Mouse (Mus musculus) MEL (cell line): Measurements from ENCODE around the gene Adm. TPM values are rescaled to one million over a fixed set of nuclear protein-coding genes. Genes with fewer than 3 reads are reported as not detected.

Experiments
- DNase-seq: peaks from one replicate; pipeline ENCODE4 v3.0.0; 2011; ENCODE audit warnings: low read depth, low spot score
- H3K27ac ChIP-seq: 2 replicates; pipeline ENCODE4 v1.5.1; 2012; ENCODE audit warnings: low read depth, mild to moderate bottlenecking, control low read depth, low read length, moderate library complexity; ENCODE audit not compliant: control insufficient read depth
- H3K27me3 ChIP-seq, 2 experiments: fragments of 150-350 bp in 1 of 2; sonication (generic) in 1 of 2; 2 replicates each; pipeline ENCODE4 v1.6.1; 2012; ENCODE audit warnings: low read length in 2 of 2, mild to moderate bottlenecking in 2 of 2, improper control_type of control experiment in 1 of 2, moderate library complexity in 1 of 2; ENCODE audit not compliant: insufficient read depth in 2 of 2, control insufficient read depth in 1 of 2
- H3K36me3 ChIP-seq, 2 experiments: 2 replicates each; pipeline ENCODE4 v1.6.1; 2012 to 2014; ENCODE audit warnings: low read length in 2 of 2, improper control_type of control experiment in 1 of 2, inconsistent platforms in 1 of 2, mild to moderate bottlenecking in 1 of 2; ENCODE audit not compliant: insufficient read depth in 2 of 2, control insufficient read depth in 1 of 2
- H3K4me1 ChIP-seq, 2 experiments: fragments of 150-350 bp in 1 of 2; sonication (generic) in 1 of 2; 2 replicates each; pipeline ENCODE4 v1.6.1; 2012; ENCODE audit warnings: low read length in 2 of 2, improper control_type of control experiment in 1 of 2, mild to moderate bottlenecking in 1 of 2; ENCODE audit not compliant: insufficient read depth in 2 of 2, control insufficient read depth in 1 of 2
- H3K4me3 ChIP-seq, 2 experiments: fragments of 150-350 bp in 1 of 2; sonication (generic) in 1 of 2; 2 replicates each; pipeline ENCODE4 v1.5.1; 2012; ENCODE audit warnings: low read depth in 2 of 2, low read length in 2 of 2, mild to moderate bottlenecking in 2 of 2, moderate library complexity in 2 of 2, control low read depth in 1 of 2, improper control_type of control experiment in 1 of 2; ENCODE audit not compliant: control insufficient read depth in 1 of 2, insufficient read depth in 1 of 2
- H3K79me2 ChIP-seq: 2 replicates; pipeline ENCODE4 v1.6.1; 2012; ENCODE audit warnings: mild to moderate bottlenecking, low read length, moderate library complexity; ENCODE audit not compliant: control insufficient read depth, poor library complexity, insufficient read depth
- H3K9ac ChIP-seq: 2 replicates; pipeline ENCODE4 v1.6.1; 2012; ENCODE audit warnings: low read depth, mild to moderate bottlenecking, control low read depth, low read length, moderate library complexity; ENCODE audit not compliant: control insufficient read depth, poor library complexity, severe bottlenecking
- H3K9me3 ChIP-seq: fragments of 150-350 bp; sonication (generic); replicated peaks from 2 replicates; pipeline ENCODE4 v1.6.1; 2012; ENCODE audit warnings: mild to moderate bottlenecking, low read length, improper control_type of control experiment, moderate library complexity; ENCODE audit not compliant: insufficient read depth
- CHD1 ChIP-seq: IDR thresholded peaks from 2 replicates; pipeline ENCODE4 v1.6.1; 2012; ENCODE audit warnings: low read depth, mild to moderate bottlenecking, inconsistent platforms, low read length, improper control_type of control experiment
- EP300 ChIP-seq, 2 experiments: IDR thresholded peaks; 2 replicates each; pipeline ENCODE4 v1.6.1; 2011; ENCODE audit warnings: improper control_type of control experiment in 2 of 2, low read length in 2 of 2, low read depth in 1 of 2, mild to moderate bottlenecking in 1 of 2
- ETS1 ChIP-seq: IDR thresholded peaks from 2 replicates; pipeline ENCODE4 v1.6.1; 2012; ENCODE audit warnings: low read depth, mild to moderate bottlenecking, inconsistent platforms, low read length, improper control_type of control experiment, moderate library complexity
- GATA1 ChIP-seq: IDR thresholded peaks from 2 replicates; pipeline ENCODE4 v1.6.1; 2011; ENCODE audit warnings: low read depth, low read length, improper control_type of control experiment
- KAT2A ChIP-seq: conservative IDR thresholded peaks from 2 replicates; pipeline ENCODE4 v1.6.1; 2012; ENCODE audit warnings: low read depth, low read length, improper control_type of control experiment, inconsistent platforms
- MXI1 ChIP-seq: IDR thresholded peaks from 2 replicates; pipeline ENCODE4 v1.6.1; 2011; ENCODE audit warnings: mild to moderate bottlenecking, low read depth, low read length, improper control_type of control experiment
- MYC ChIP-seq: IDR thresholded peaks from 2 replicates; pipeline ENCODE4 v1.6.1; 2011; ENCODE audit warnings: low read depth, mild to moderate bottlenecking, low read length, improper control_type of control experiment, moderate library complexity
- NELFE ChIP-seq: IDR thresholded peaks from 2 replicates; pipeline ENCODE4 v1.6.1; 2011; ENCODE audit warnings: low read depth, low read length, improper control_type of control experiment
- NRF1 ChIP-seq: IDR thresholded peaks from 2 replicates; pipeline ENCODE4 v1.6.1; 2014; ENCODE audit warnings: low read depth, mild to moderate bottlenecking, inconsistent platforms, low read length, improper control_type of control experiment, moderate library complexity; ENCODE audit not compliant: poor library complexity, insufficient read depth, severe bottlenecking
- POLR2A ChIP-seq, 2 experiments: IDR thresholded peaks; 2 replicates each; pipeline ENCODE4 v1.6.1; 2011 to 2012; ENCODE audit warnings: low read length in 2 of 2, mild to moderate bottlenecking in 2 of 2, control low read depth in 1 of 2, improper control_type of control experiment in 1 of 2, low read depth in 1 of 2, moderate library complexity in 1 of 2; ENCODE audit not compliant: control insufficient read depth in 1 of 2, insufficient read depth in 1 of 2, poor library complexity in 1 of 2
- POLR2AphosphoS5 ChIP-seq: IDR thresholded peaks from 2 replicates; pipeline ENCODE4 v1.6.1; 2012; ENCODE audit warnings: low read depth, borderline replicate concordance, mild to moderate bottlenecking, inconsistent platforms, low read length, moderate library complexity, mixed read lengths
- RAD21 ChIP-seq: IDR thresholded peaks from 2 replicates; pipeline ENCODE4 v1.6.1; 2011; ENCODE audit warnings: mild to moderate bottlenecking, low read depth, low read length, improper control_type of control experiment
- RCOR1 ChIP-seq: IDR thresholded peaks from 2 replicates; pipeline ENCODE4 v1.6.1; 2012; ENCODE audit warnings: low read depth, mild to moderate bottlenecking, inconsistent platforms, low read length, improper control_type of control experiment
- SIN3A ChIP-seq: IDR thresholded peaks from 2 replicates; pipeline ENCODE4 v1.6.1; 2012; ENCODE audit warnings: low read length, improper control_type of control experiment, inconsistent platforms
- SMC3 ChIP-seq: IDR thresholded peaks from 2 replicates; pipeline ENCODE4 v1.6.1; 2011; ENCODE audit warnings: low read depth, low read length, improper control_type of control experiment
- TBP ChIP-seq: IDR thresholded peaks from 2 replicates; pipeline ENCODE4 v1.8.0; 2011; ENCODE audit warnings: low read depth, low read length, improper control_type of control experiment
- TCF12 ChIP-seq: IDR thresholded peaks from 2 replicates; pipeline ENCODE4 v1.6.1; 2014; ENCODE audit warnings: low read depth, mild to moderate bottlenecking, inconsistent platforms, low read length, improper control_type of control experiment, moderate library complexity
- UBTF ChIP-seq: IDR thresholded peaks from 2 replicates; pipeline ENCODE4 v1.6.1; 2012; ENCODE audit warnings: low read depth, mild to moderate bottlenecking, inconsistent platforms, low read length, improper control_type of control experiment, moderate library complexity, borderline replicate concordance; ENCODE audit not compliant: insufficient read depth
- USF1 ChIP-seq: IDR thresholded peaks from 2 replicates; pipeline ENCODE4 v1.6.1; 2014; ENCODE audit warnings: low read depth, mild to moderate bottlenecking, inconsistent platforms, low read length, improper control_type of control experiment, moderate library complexity
- USF2 ChIP-seq, 2 experiments: IDR thresholded peaks; 2 replicates each; pipeline ENCODE4 v1.6.1; 2011 to 2012; ENCODE audit warnings: improper control_type of control experiment in 2 of 2, low read length in 2 of 2, borderline replicate concordance in 1 of 2, inconsistent platforms in 1 of 2, low read depth in 1 of 2, mild to moderate bottlenecking in 1 of 2; ENCODE audit not compliant: insufficient read depth in 1 of 2
- ZC3H11A ChIP-seq: IDR thresholded peaks from 2 replicates; pipeline ENCODE4 v1.6.1; 2012; ENCODE audit warnings: low read depth, mild to moderate bottlenecking, inconsistent platforms, low read length, improper control_type of control experiment
- ZKSCAN1 ChIP-seq: IDR thresholded peaks from 2 replicates; pipeline ENCODE4 v1.6.1; 2012; ENCODE audit warnings: low read depth, mild to moderate bottlenecking, inconsistent platforms, low read length, improper control_type of control experiment, moderate library complexity
- polyA plus RNA-seq, 2 experiments: library from polyadenylated mRNA; stranded (reverse) in 1 of 2; unstranded in 1 of 2; fragments of >175 nt in 1 of 2; fragments of >200 nt in 1 of 2; gene quantifications; 2 replicates each; pipeline versions ENCODE4 v1.2.1 to v1.2.4; 2012; ENCODE audit warnings: low replicate concordance in 2 of 2, low read depth in 1 of 2; ENCODE audit not compliant: insufficient read length in 2 of 2, insufficient read depth in 1 of 2, missing spikeins in 1 of 2
- total RNA-seq: library from RNA; depleted of rRNA; stranded (reverse); fragments of 300-350 nt; gene quantifications from 2 replicates; pipeline ENCODE4 v1.2.3, GENCODE M21; 2012

Adm gene
- total and polyA plus RNA-seq, 3 experiments, result not detected

DNA sequence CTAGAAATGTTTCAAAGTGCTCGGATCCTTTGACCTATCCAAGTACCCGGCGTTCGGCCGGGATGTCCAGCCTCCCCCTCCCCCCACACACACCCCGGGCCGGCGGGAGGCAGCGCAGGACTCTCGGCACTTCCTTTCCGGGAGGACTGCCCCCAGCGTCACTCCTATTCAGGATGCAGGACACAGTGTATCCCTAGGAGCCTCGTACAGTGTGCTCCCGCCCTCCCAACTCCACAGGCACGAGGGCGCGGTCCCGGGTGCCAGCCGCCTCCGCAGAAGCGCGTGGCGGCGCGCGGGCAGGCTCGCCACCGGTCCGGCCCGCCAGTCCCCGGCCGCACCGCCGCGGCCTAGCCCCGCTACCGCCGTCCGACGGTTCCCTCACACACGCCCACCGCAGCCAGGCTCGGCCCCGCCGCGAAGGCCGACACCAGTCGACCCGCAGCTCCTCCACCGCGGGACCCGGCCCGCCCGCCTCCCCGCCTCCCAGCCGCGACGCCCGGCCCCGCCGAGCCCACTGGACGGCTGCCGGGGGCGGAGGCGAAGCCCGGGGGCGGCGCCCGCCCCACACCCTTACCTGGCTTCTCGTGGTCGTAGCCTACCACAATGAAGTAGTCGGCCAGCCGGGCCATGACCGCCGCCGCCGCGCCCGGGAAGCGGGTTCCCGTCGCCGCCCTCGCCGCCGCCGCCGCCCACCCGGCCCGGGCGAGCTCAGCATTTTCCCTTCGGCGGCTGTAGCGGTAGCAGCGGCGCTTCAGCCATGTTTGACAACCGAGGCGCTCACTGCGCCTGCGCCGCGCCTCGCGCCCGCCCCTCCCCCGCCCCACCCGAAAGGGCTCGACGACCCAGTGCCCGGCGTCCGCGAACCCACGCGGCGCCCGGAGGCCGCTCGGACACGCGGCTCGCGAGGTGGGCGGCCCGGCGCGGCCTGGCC lies 13.1 kb upstream of the Adm start, which contains the start of gene Sbf2:
Sbf2 (minus strand) TSS at position 790 of the 931 bp plus-strand sequence.
- H3K36me3 ChIP-seq, result peaks cover 0 to 3% of the 10 kb centered on the region in 2 experiments; a peak in 1 of 4 replicates
- peaks cover 0 to 1% of the 10 kb centered on the region in 2 experiments; a peak in 2 of 4 replicates for H3K27me3 ChIP-seq
- peak within 1 kb of the TSS; percentile 32 for H3K27ac ChIP-seq
- no peaks in the 10 kb centered on the region; the same call in 1 of the 2 replicates for H3K79me2 ChIP-seq
- TF ChIP-seq TBP, result no peak
- no peak for TF ChIP-seq RCOR1
- no peak for TF ChIP-seq CHD1
- no peak for TF ChIP-seq ZC3H11A
- no peak for TF ChIP-seq USF2 (IDR thresholded peaks at IDR 0.05; ENCODE audit: borderline replicate concordance in 1 of 2, insufficient read depth in 1 of 2, low read depth in 1 of 2, low read length in 2 of 2)
- peak in 1 of 2 experiments; percentile 17; a peak in 1 of 4 replicates for TF ChIP-seq POLR2A (IDR thresholded peaks at IDR 0.05; ENCODE audit: control insufficient read depth in 1 of 2, insufficient read depth in 1 of 2, low read depth in 1 of 2, low read length in 2 of 2, poor library complexity in 1 of 2)
- no peak for TF ChIP-seq ETS1
- TF ChIP-seq EP300 (IDR thresholded peaks at IDR 0.05; ENCODE audit: low read depth in 1 of 2, low read length in 2 of 2), result no peak
- TF ChIP-seq KAT2A, result no peak
- no peak for TF ChIP-seq USF1
- TF ChIP-seq ZKSCAN1, result no peak
- peak; percentile 30; the same call in 1 of the 2 replicates for TF ChIP-seq NELFE
- peak; percentile 78 for TF ChIP-seq NRF1
- TF ChIP-seq POLR2AphosphoS5, result no peak
- no peak for TF ChIP-seq MYC
- no peak for TF ChIP-seq TCF12
- no peak for TF ChIP-seq RAD21
- 0 out of 2 replicates have a peak, but pooled peaks have one; percentile 25 for TF ChIP-seq MXI1
- no peak for TF ChIP-seq SMC3
- TF ChIP-seq UBTF, result no peak
- TF ChIP-seq GATA1, result no peak
- TF ChIP-seq SIN3A, result 0 out of 2 replicates have a peak, but pooled peaks have one; percentile 17
- no peaks in the 10 kb centered on the region; a peak in 1 of 4 replicates for H3K4me1 ChIP-seq
- no peaks in the 10 kb centered on the region for H3K9me3 ChIP-seq
- DNase-seq, result peak; percentile 54
- H3K9ac ChIP-seq, result peak within 1 kb of the TSS; percentile 78
- peak within 1 kb of the TSS; percentile 64 to 66 for H3K4me3 ChIP-seq
